Mouse (Mus musculus) activated CD4-positive, CD25-positive, alpha-beta regulatory T cell, adult 4 months (primary cell): ENCODE data around the gene Rab5c. TPM values are rescaled to one million over a fixed set of nuclear protein-coding genes. Genes with fewer than 3 reads are reported as not detected.

ENCODE experiments used
- ATAC-seq: one replicate; pipeline ENCODE4 v1.8.0; 2017
- polyA plus RNA-seq, 2 experiments: library from polyadenylated mRNA; unstranded; fragments of 100-300 nt; shearing (Covaris generic); gene quantifications; one replicate each; pipeline ENCODE4 v1.2.1; 2017

The Rab5c gene
- 10 to 100 TPM; 29.0 to 44.1 TPM for polyA plus RNA-seq

- peak; percentile 98 for ATAC-seq
These were observed at the start of gene Rab5c for GRCm38 (mm10) chr11:100738066-100738604. TSS of gene Rab5c (minus strand) at chr11:100738215.

GRCm38 (mm10) chr11:100785774-100786173, 47.8 kb upstream of the Rab5c start:
- ATAC-seq = no peak

GRCm38 (mm10) chr11:100784286-100784685, 46.3 kb upstream of the Rab5c start:
- no peak for ATAC-seq

- no peak for ATAC-seq
These were observed 44.6 kb upstream of the Rab5c start for GRCm38 (mm10) chr11:100782568-100782967.

- ATAC-seq = no peak
These were observed 43.9 kb upstream of the Rab5c start for GRCm38 (mm10) chr11:100781763-100782475.

- no peak for ATAC-seq
These were observed 42.2 kb upstream of the Rab5c start for GRCm38 (mm10) chr11:100780247-100780646.

- no peak for ATAC-seq
These were observed 40.1 kb upstream of the Rab5c start for GRCm38 (mm10) chr11:100778069-100778468.

- no peak for ATAC-seq
These were observed 37.9 kb upstream of the Rab5c start for GRCm38 (mm10) chr11:100775921-100776320.

- no peak for ATAC-seq
These were observed 36.2 kb upstream of the Rab5c start for GRCm38 (mm10) chr11:100774261-100774660.

GRCm38 (mm10) chr11:100770646-100771408, 32.8 kb upstream of the Rab5c start, which contains the start of gene Ghdc:
TSS of gene Ghdc (minus strand) at chr11:100770957.
- ATAC-seq = peak; percentile 95

GRCm38 (mm10) chr11:100769980-100770379, 32.0 kb upstream of the Rab5c start:
- ATAC-seq = no peak

GRCm38 (mm10) chr11:100767871-100768270, 29.9 kb upstream of the Rab5c start:
- ATAC-seq = no peak

GRCm38 (mm10) chr11:100766726-100767125, 28.7 kb upstream of the Rab5c start:
- ATAC-seq = no peak

- no peak for ATAC-seq
These were observed 24.8 kb upstream of the Rab5c start, which contains the start of gene Hcrt for GRCm38 (mm10) chr11:100762831-100763230. TSS of gene Hcrt (minus strand) at chr11:100762931.

- ATAC-seq = peak; percentile 56
These were observed 23.6 kb upstream of the Rab5c start for GRCm38 (mm10) chr11:100761547-100762045.

- peak; percentile 77 for ATAC-seq
These were observed 21.7 kb upstream of the Rab5c start, which contains the start of gene Kcnh4 for GRCm38 (mm10) chr11:100759611-100760233. TSS of gene Kcnh4 (minus strand) at chr11:100759942.

GRCm38 (mm10) chr11:100758707-100759610, 20.9 kb upstream of the Rab5c start:
- peak; percentile 19 for ATAC-seq

- no peak for ATAC-seq
These were observed 19.6 kb upstream of the Rab5c start for GRCm38 (mm10) chr11:100757566-100757965.

- no peak for ATAC-seq
These were observed 18.5 kb upstream of the Rab5c start for GRCm38 (mm10) chr11:100756476-100756875.

GRCm38 (mm10) chr11:100754693-100755057, 16.7 kb upstream of the Rab5c start:
- no peak for ATAC-seq

GRCm38 (mm10) chr11:100754021-100754692, 16.1 kb upstream of the Rab5c start:
- no peak for ATAC-seq
